Mouse (Mus musculus): ENCODE data around the gene Apoa1. TPM values are rescaled to one million over a fixed set of nuclear protein-coding genes. Genes with fewer than 3 reads are reported as not detected.

The Apoa1 gene
- 1,000 to 10,000 TPM in 1 of 2 experiments, 10 to 100 TPM in 1; 38.1 to 1,458 TPM for total RNA-seq (2021)
- long read RNA-seq, experiment 1, transcript Apoa1-201 (4 exons, 1,035 nt): major isoform, 1,941 of 2,077 reads
- long read RNA-seq, experiment 1, transcript Apoa1-202 (3 exons, 602 nt): minor isoform, 82 of 2,077 reads
- long read RNA-seq, experiment 1, partial matches to known transcripts: 14 of 2,077 reads
- long read RNA-seq, experiment 1, other reads (novel, unspliced or antisense): 40 of 2,077 reads
- long read RNA-seq, experiment 2, transcript Apoa1-201 (4 exons, 1,035 nt): major isoform, 13 of 15 reads
- long read RNA-seq, experiment 2, partial matches to known transcripts: 1 of 15 reads
- long read RNA-seq, experiment 2, other reads (novel, unspliced or antisense): 0 of 15 reads

- no peak for DNase-seq (ENCODE audit: low spot score in 2 of 2)
These were observed at the start of gene Apoa1 for GRCm38 (mm10) chr9:46228491-46228890. TSS of gene Apoa1 (plus strand) at chr9:46228580.

- DNase-seq (ENCODE audit: low spot score in 2 of 2): no peak
These were observed 49.8 kb upstream of the Apoa1 start for GRCm38 (mm10) chr9:46178595-46178994.

GRCm38 (mm10) chr9:46181297-46181696 lies 47.1 kb upstream of the Apoa1 start:
- no peak for DNase-seq (ENCODE audit: low spot score in 2 of 2)

- no peak for DNase-seq (ENCODE audit: low spot score in 2 of 2)
These were observed 43.8 kb upstream of the Apoa1 start for GRCm38 (mm10) chr9:46184542-46184941.

- DNase-seq (ENCODE audit: low spot score in 2 of 2): no peak
These were observed 43.2 kb upstream of the Apoa1 start for GRCm38 (mm10) chr9:46185191-46185590.

- DNase-seq (ENCODE audit: low spot score in 2 of 2): no peak
These were observed 42.0 kb upstream of the Apoa1 start for GRCm38 (mm10) chr9:46186387-46186786.

- DNase-seq (ENCODE audit: low spot score in 2 of 2): no peak
These were observed 40.0 kb upstream of the Apoa1 start for GRCm38 (mm10) chr9:46188370-46188769.

- no peak for DNase-seq (ENCODE audit: low spot score in 2 of 2)
These were observed 39.4 kb upstream of the Apoa1 start for GRCm38 (mm10) chr9:46188956-46189355.

GRCm38 (mm10) chr9:46189381-46189780 lies 39.0 kb upstream of the Apoa1 start:
- DNase-seq (ENCODE audit: low spot score in 2 of 2): no peak

- DNase-seq (ENCODE audit: low spot score in 2 of 2): no peak
These were observed 37.1 kb upstream of the Apoa1 start for GRCm38 (mm10) chr9:46191234-46191633.

GRCm38 (mm10) chr9:46191644-46192043 lies 36.7 kb upstream of the Apoa1 start:
- DNase-seq (ENCODE audit: low spot score in 2 of 2): no peak

GRCm38 (mm10) chr9:46192642-46193041 lies 35.7 kb upstream of the Apoa1 start:
- DNase-seq (ENCODE audit: low spot score in 2 of 2): no peak

- DNase-seq (ENCODE audit: low spot score in 2 of 2): no peak
These were observed 33.6 kb upstream of the Apoa1 start for GRCm38 (mm10) chr9:46194809-46195208.

GRCm38 (mm10) chr9:46196699-46197169 lies 31.6 kb upstream of the Apoa1 start:
- no peak for DNase-seq (ENCODE audit: low spot score in 2 of 2)

GRCm38 (mm10) chr9:46198461-46198860 lies 29.9 kb upstream of the Apoa1 start:
- DNase-seq (ENCODE audit: low spot score in 2 of 2): no peak

GRCm38 (mm10) chr9:46198936-46199335 lies 29.4 kb upstream of the Apoa1 start:
- no peak for DNase-seq (ENCODE audit: low spot score in 2 of 2)

- no peak for DNase-seq (ENCODE audit: low spot score in 2 of 2)
These were observed 28.8 kb upstream of the Apoa1 start for GRCm38 (mm10) chr9:46199609-46200008.

GRCm38 (mm10) chr9:46206834-46207500 lies 21.4 kb upstream of the Apoa1 start:
- no peak for DNase-seq (ENCODE audit: low spot score in 2 of 2)

GRCm38 (mm10) chr9:46207501-46207869 lies 20.9 kb upstream of the Apoa1 start:
- no peak for DNase-seq (ENCODE audit: low spot score in 2 of 2)

GRCm38 (mm10) chr9:46208401-46208974 lies 19.9 kb upstream of the Apoa1 start:
- DNase-seq (ENCODE audit: low spot score in 2 of 2): no peak

GRCm38 (mm10) chr9:46210473-46210872 lies 17.9 kb upstream of the Apoa1 start:
- no peak for DNase-seq (ENCODE audit: low spot score in 2 of 2)

- DNase-seq (ENCODE audit: low spot score in 2 of 2): no peak
These were observed 14.1 kb upstream of the Apoa1 start for GRCm38 (mm10) chr9:46214276-46214675.

Measured in adrenal gland, postnatal 4 days (tissue).